Mouse (Mus musculus): ENCODE data around the gene Wdpcp. TPM values are rescaled to one million over a fixed set of nuclear protein-coding genes. Genes with fewer than 3 reads are reported as not detected.

Wdpcp gene
- total RNA-seq, 2 experiments from 2014 or later = 4.8 TPM

GRCm38 (mm10) chr11:21726329-21726728 lies 154.3 kb downstream of the Wdpcp start:
- intact Hi-C loops (cut with DNase I) = no loop called here
- DNase-seq = no peak

- intact Hi-C loops (cut with DNase I) = no loop called here
- no peak for DNase-seq
These were observed 157.0 kb downstream of the Wdpcp start for GRCm38 (mm10) chr11:21729056-21729455.

GRCm38 (mm10) chr11:21729961-21730360 lies 157.9 kb downstream of the Wdpcp start:
- intact Hi-C loops (cut with DNase I) = no loop called here
- DNase-seq = no peak

GRCm38 (mm10) chr11:21735272-21735671 lies 163.2 kb downstream of the Wdpcp start:
- DNase-seq = no peak
- intact Hi-C loops (cut with DNase I) = no loop called here

- intact Hi-C loops (cut with DNase I) = no loop called here
- DNase-seq = no peak
These were observed 177.5 kb downstream of the Wdpcp start for GRCm38 (mm10) chr11:21749487-21749886.

DNA sequence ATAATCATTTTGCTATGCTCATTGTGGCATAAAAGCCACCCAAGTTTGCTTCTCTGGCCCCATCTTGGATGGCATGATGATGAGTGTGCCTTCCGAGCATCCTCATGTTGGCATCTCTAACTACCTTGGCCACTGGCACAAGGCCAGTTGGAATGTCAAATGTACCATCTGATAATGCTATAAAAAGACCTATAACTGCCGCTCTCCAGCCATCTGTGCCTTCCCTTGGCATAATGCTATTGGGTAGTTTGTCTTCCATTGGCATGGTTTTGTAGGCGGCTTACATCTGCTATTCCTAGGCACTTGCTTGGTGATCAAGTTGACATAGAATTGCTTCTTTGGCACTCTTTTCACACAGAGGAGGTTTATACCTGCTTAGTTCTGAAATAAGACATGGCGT lies 191.2 kb downstream of the Wdpcp start:
- intact Hi-C loops (cut with DNase I) = no loop called here
- DNase-seq = no peak

DNA sequence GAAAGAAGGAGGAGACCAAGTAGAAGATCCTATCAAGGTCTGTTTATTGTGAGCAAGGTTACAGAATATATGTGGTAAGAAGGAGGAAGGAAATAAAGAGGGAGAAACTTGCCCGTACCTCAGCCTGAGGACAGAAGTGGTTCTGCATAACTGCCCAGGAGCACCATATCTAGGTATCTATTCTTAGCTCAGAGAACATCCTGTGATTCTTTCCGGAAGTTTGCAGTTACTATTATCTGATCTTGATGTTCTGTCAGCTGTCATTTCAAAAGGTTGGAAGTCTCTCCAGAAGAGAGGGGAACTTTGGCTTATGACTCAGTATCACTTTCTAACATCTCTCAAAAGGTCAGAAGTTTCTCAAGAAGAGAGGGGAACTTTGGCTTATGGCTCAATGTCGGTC lies 216.8 kb downstream of the Wdpcp start:
- DNase-seq = no peak
- intact Hi-C loops (cut with DNase I) = no loop called here

- DNase-seq = no peak
- intact Hi-C loops (cut with DNase I) = no loop called here
These were observed 252.9 kb downstream of the Wdpcp start for GRCm38 (mm10) chr11:21824941-21825340.

GRCm38 (mm10) chr11:21826521-21826920 lies 254.5 kb downstream of the Wdpcp start:
- no peak for DNase-seq
- intact Hi-C loops (cut with DNase I) = no loop called here

GRCm38 (mm10) chr11:21847040-21847439 lies 275.0 kb downstream of the Wdpcp start:
- no peak for DNase-seq
- intact Hi-C loops (cut with DNase I) = no loop called here

- intact Hi-C loops (cut with DNase I) = no loop called here
- DNase-seq = no peak
These were observed 292.0 kb downstream of the Wdpcp start for GRCm38 (mm10) chr11:21864000-21864399.

DNA sequence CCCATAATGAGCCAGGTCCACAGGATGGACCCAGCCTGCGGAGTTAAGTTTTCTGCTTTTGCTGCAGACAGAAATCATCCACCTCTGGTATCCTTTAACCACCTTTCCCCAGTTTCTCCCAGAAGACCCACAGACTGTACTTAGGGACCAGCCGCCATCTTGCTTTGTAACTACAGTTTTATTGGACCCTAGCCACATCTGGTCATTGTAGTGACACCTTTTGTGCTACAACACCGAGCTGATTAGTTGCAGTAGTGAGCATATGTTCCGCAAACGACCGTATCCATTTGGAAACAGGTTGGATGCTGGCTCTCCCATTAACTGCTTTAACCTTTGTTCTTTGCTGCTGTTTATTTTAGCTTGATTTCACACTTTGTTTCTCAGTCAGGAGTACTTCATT lies 292.5 kb downstream of the Wdpcp start:
- intact Hi-C loops (cut with DNase I) = no loop called here
- no peak for DNase-seq

DNA sequence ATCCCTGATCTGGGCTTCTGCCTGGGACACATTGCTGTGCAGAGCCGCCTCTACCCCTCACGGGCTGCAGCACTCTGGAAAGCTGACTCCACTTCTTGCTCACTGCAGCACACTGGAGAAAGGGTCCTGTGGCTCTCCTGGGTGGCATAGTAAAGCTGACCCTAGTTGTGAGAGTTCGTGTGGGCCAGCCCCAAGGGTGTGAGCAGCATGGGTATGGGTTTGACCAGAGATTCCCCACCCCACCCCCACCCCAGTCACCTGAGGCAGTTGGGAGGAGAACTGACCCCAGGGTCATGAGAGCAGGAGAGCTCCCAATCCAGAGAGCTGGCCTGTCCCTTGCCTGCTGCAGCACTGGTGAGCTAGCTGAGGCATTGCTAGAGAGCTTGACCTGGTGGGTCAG lies 296.6 kb downstream of the Wdpcp start:
- no peak for DNase-seq
- intact Hi-C loops (cut with DNase I) = no loop called here

GRCm38 (mm10) chr11:21870863-21871262 lies 298.8 kb downstream of the Wdpcp start:
- no peak for DNase-seq
- intact Hi-C loops (cut with DNase I) = no loop called here

DNA sequence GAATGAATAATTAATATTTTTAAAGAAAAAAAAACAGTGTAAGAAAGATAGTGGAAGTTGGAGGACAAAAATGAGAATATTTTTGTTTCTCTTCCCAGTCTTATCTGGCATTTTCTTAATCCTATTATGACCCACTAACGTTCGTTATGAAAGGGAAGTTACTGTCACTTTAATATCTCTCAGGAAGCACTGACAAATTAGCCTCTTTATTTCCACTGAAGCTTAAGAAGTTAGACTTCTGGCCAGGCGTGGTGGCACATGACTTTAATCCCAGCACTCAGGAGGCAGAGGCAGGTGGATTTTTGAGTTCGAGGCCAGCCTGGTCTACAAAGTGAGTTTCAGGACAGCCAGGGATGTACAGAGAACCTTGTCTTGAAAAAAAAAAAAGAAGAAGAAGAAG lies 299.7 kb downstream of the Wdpcp start:
- intact Hi-C loops (cut with DNase I) = no loop called here
- DNase-seq = no peak

DNA sequence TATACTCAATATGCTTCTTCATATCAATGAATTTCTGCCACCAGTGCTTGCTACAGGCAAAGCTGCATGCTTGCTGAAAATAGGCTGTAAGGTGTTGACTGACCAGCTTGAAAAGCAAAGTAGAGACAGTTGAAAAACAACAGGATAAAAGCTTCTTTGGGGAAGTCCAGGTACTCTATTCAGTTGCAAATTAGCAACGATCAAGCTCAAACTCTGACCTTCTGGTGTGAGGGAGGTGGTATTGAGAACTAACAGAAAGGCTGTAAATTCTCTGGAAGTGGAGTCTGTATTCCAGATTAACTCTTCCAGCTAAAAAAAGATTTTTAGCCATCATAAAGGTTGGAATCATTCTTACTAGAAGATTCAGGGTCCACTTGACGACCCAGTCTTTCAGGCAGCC lies 303.0 kb downstream of the Wdpcp start:
- no peak for DNase-seq
- intact Hi-C loops (cut with DNase I) = no loop called here

GRCm38 (mm10) chr11:21894696-21895095 lies 322.7 kb downstream of the Wdpcp start:
- DNase-seq = no peak
- intact Hi-C loops (cut with DNase I) = no loop called here

DNA sequence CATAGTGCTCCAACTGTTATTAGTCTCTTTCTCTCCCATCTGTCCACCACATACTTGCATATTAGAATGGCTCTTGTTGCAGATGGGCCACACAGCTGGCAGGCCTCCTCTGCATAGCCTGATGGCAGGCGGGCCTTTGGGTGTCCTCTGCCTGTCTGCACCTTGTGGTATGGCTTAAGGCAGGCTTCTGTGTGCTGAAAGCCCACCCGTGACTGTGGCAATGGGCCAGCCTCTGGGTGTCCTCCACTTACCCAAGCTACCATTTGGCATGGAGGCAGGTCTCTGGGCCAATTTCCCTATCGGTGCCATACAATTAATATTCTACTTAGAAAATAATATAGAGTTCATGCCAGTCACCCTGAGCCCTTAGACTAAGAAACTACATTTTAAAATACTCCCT lies 350.5 kb downstream of the Wdpcp start:
- DNase-seq = no peak
- intact Hi-C loops (cut with DNase I) = no loop called here

Small RNA genes within 50 kb of the gene (microRNA-seq; reads per million reads assigned to microRNA genes)
- 0 reads per million in 2 experiments for gene Gm22990 (ENCODE audit: borderline number of aligned reads in 2 of 2)

Other genes starting within 250 kb of the Wdpcp start
- 100 to 1,000 TPM; 212 to 232 TPM for gene Ugp2, start 201.0 kb upstream of the Wdpcp start, total RNA-seq (2021)
- 1,000 to 10,000 TPM; 2,443 to 2,451 TPM for gene Mdh1, start 132 bp downstream of the Wdpcp start, total RNA-seq (2021)

Measured in heart, postnatal 36 days (tissue).